Mouse (Mus musculus) intestine, embryonic 14.5 days (tissue): ENCODE results near the gene Gm2056. TPM values are rescaled to one million over a fixed set of nuclear protein-coding genes. Genes with fewer than 3 reads are reported as not detected.

Source experiments
- polyA plus RNA-seq: library from polyadenylated mRNA; unstranded; fragments of >200 nt; fragmentation: Nextera tagmentation; extraction: Ambion mirVana; gene quantifications from 2 replicates; pipeline ENCODE4 v1.2.1, GENCODE M21; 2014

Gm2056 gene
- polyA plus RNA-seq, 1 experiment from 2014 or later: not detected

Other genes with a start within 250 kb of the Gm2056 start
- gene Gm21936, start 231.5 kb upstream of the Gm2056 start, polyA plus RNA-seq: not detected in 2 replicates
- not detected in 2 replicates for gene BB287469, start 210.4 kb upstream of the Gm2056 start, polyA plus RNA-seq
- not detected in 2 replicates for gene Gm2001, start 184.7 kb upstream of the Gm2056 start, polyA plus RNA-seq
- not detected in 2 replicates for gene Gm2016, start 152.9 kb upstream of the Gm2056 start, polyA plus RNA-seq
- gene Gm2022, start 131.6 kb upstream of the Gm2056 start, polyA plus RNA-seq: not detected in 2 replicates
- gene Gm2035, start 107.1 kb upstream of the Gm2056 start, polyA plus RNA-seq: not detected in 2 replicates
- gene Gm2042, start 72.9 kb upstream of the Gm2056 start, polyA plus RNA-seq: not detected in 2 replicates
- gene Gm2075, start 15.2 kb upstream of the Gm2056 start, polyA plus RNA-seq: not detected in 2 replicates
- not detected in 2 replicates for gene Gm6803, start 8.2 kb upstream of the Gm2056 start, polyA plus RNA-seq
- gene Gm16368, start 56.7 kb downstream of the Gm2056 start, polyA plus RNA-seq: not detected in 2 replicates
- not detected in 2 replicates for gene Gm10436, start 155.1 kb downstream of the Gm2056 start, polyA plus RNA-seq
- not detected in 2 replicates for gene Gm8332, start 223.1 kb downstream of the Gm2056 start, polyA plus RNA-seq
- gene Gm5662, start 247.5 kb downstream of the Gm2056 start, polyA plus RNA-seq: not detected in 2 replicates